Mouse (Mus musculus) mouse trophoblast stem cell (cell line): ENCODE measurements around the gene Gm5136.

ENCODE experiments used
- in situ Hi-C, 2 experiments: fragments of 300-500 bp; cut with MseI, MboI; formaldehyde crosslinking; loops; 2 replicates in 1 of 2; 3 replicates in 1 of 2; pipeline ENCODE4 v1.15.1; 2025

Gm5136 gene

GRCm38 (mm10) chr10:108699946-108700345 lies at the start of gene Gm5136:
Gene Gm5136 (minus strand): TSS chr10:108700160.
- in situ Hi-C loops: no loop called here

- in situ Hi-C loops: loop anchor here in 1 of 2 experiments (25.0 kb wide), 1 partner anchor 744 kb away; no protein-coding TSS in a partner anchor
Measured at GRCm38 (mm10) chr10:108743759-108744158, 43.8 kb upstream of the Gm5136 start.

- in situ Hi-C loops: loop anchor here in 1 of 2 experiments (25.0 kb wide), 1 partner anchor 753 kb away; no protein-coding TSS in a partner anchor
Measured at GRCm38 (mm10) chr10:108733982-108734381, 34.0 kb upstream of the Gm5136 start.

- in situ Hi-C loops: loop anchor here in 1 of 2 experiments (25.0 kb wide), 1 partner anchor 758 kb away; no protein-coding TSS in a partner anchor
Measured at GRCm38 (mm10) chr10:108728961-108729360, 29.0 kb upstream of the Gm5136 start.

- in situ Hi-C loops: loop anchor here in 1 of 2 experiments (25.0 kb wide), 1 partner anchor 761 kb away; no protein-coding TSS in a partner anchor
Measured at GRCm38 (mm10) chr10:108726391-108726790, 26.4 kb upstream of the Gm5136 start.

- in situ Hi-C loops: loop anchor here in 1 of 2 experiments (25.0 kb wide), 1 partner anchor 762 kb away; no protein-coding TSS in a partner anchor
Measured at GRCm38 (mm10) chr10:108724878-108725277, 24.9 kb upstream of the Gm5136 start.

GRCm38 (mm10) chr10:108710514-108710913 lies 10.6 kb upstream of the Gm5136 start:
- in situ Hi-C loops: no loop called here

- in situ Hi-C loops: no loop called here
Measured at GRCm38 (mm10) chr10:108705658-108706057, 5.7 kb upstream of the Gm5136 start.

- in situ Hi-C loops: no loop called here
Measured at GRCm38 (mm10) chr10:108701361-108702128, 1.6 kb upstream of the Gm5136 start.

GRCm38 (mm10) chr10:108697062-108697461 lies 2.9 kb downstream of the Gm5136 start:
- in situ Hi-C loops: no loop called here

- in situ Hi-C loops: no loop called here
Measured at GRCm38 (mm10) chr10:108690954-108691353, 9.0 kb downstream of the Gm5136 start.

GRCm38 (mm10) chr10:108686696-108687095 lies 13.3 kb downstream of the Gm5136 start:
- in situ Hi-C loops: no loop called here

GRCm38 (mm10) chr10:108679675-108680390 lies 20.1 kb downstream of the Gm5136 start:
- in situ Hi-C loops: no loop called here

GRCm38 (mm10) chr10:108677053-108677452 lies 22.9 kb downstream of the Gm5136 start:
- in situ Hi-C loops: no loop called here

- in situ Hi-C loops: no loop called here
Measured at GRCm38 (mm10) chr10:108668944-108669343, 31.0 kb downstream of the Gm5136 start.

- in situ Hi-C loops: no loop called here
Measured at GRCm38 (mm10) chr10:108660295-108660694, 39.7 kb downstream of the Gm5136 start.

GRCm38 (mm10) chr10:108658300-108658699 lies 41.7 kb downstream of the Gm5136 start:
- in situ Hi-C loops: no loop called here

GRCm38 (mm10) chr10:108657669-108658068 lies 42.3 kb downstream of the Gm5136 start:
- in situ Hi-C loops: no loop called here

- in situ Hi-C loops: no loop called here
Measured at GRCm38 (mm10) chr10:108656898-108657297, 43.1 kb downstream of the Gm5136 start.

GRCm38 (mm10) chr10:108655074-108655473 lies 44.9 kb downstream of the Gm5136 start:
- in situ Hi-C loops: no loop called here

GRCm38 (mm10) chr10:108652831-108653230 lies 47.1 kb downstream of the Gm5136 start:
- in situ Hi-C loops: no loop called here

- in situ Hi-C loops: no loop called here
Measured at GRCm38 (mm10) chr10:108652066-108652465, 47.9 kb downstream of the Gm5136 start.
